In the genomic region with DNA sequence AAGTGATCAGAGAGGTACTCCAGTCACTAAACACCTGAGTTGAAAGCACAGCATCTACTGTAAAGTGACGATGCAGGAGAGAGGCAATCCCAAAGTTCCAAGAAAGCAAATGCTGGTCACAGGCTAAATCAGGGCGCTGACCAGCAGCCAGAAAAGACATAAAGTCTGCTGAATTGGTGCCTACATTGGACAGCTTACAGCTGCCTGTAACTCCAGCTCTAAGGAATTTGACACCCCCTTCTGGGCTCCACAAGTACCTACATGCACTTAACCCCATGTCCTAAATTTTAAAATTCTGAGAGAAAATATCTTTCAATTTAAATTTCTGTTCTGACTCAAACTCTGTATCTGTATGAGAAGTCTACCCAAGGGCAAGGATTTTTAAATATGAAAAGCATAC, we compare ENCODE assay signal across 8 mouse cellular contexts. TPM values are rescaled to one million over a fixed set of nuclear protein-coding genes. Genes with fewer than 3 reads are reported as not detected.
A peak's percentile ranks its signal among the peaks of the same experiment; 100 is the strongest.
DNase-seq lines count a peak whose midpoint lies in the region; ATAC-seq and TF ChIP-seq lines count a peak whose summit lies in the region.

No protein-coding gene starts in this region.

- TF ChIP-seq CTCF in kidney, adult 2 months (conservative IDR thresholded peaks at IDR 0.05; ENCODE audit: insufficient read depth, insufficient read length, low read depth, low read length): no peak

- TF ChIP-seq POLR2A in kidney, adult 2 months (IDR thresholded peaks at IDR 0.05; ENCODE audit: low read depth, low read length): no peak

- no peak overlapping the region for H3K9ac ChIP-seq in midbrain, embryonic 11.5 days (ENCODE audit: low read length)
- H3K9ac ChIP-seq in limb, embryonic 15.5 days: no peak overlapping the region
- peak overlapping the region; percentile 54; the same call in 1 of the 2 replicates for H3K9ac ChIP-seq in stomach, embryonic 16.5 days (ENCODE audit: low read length)

- no peaks in the 10 kb centered on the region for H3K9me3 ChIP-seq in midbrain, embryonic 10.5 days (replicated peaks)
- H3K9me3 ChIP-seq in midbrain, embryonic 11.5 days (ENCODE audit: control insufficient read depth, low read length): peaks cover 3% of the 10 kb centered on the region; the same call in 1 of the 2 replicates
- peaks cover 9% of the 10 kb centered on the region for H3K9me3 ChIP-seq in forebrain, embryonic 10.5 days
- H3K9me3 ChIP-seq in limb, embryonic 15.5 days: no peaks in the 10 kb centered on the region
- no peaks in the 10 kb centered on the region for H3K9me3 ChIP-seq in stomach, embryonic 16.5 days (replicated peaks; ENCODE audit: control insufficient read depth, low read length)

- 89% methylated on average over 2 of the region's 2 CpGs for WGBS in midbrain, embryonic 10.5 days
- WGBS in midbrain, embryonic 11.5 days: 93% methylated on average over 2 of the region's 2 CpGs
- 95% methylated on average over 2 of the region's 2 CpGs for WGBS in forebrain, embryonic 10.5 days
- 67% methylated on average over 2 of the region's 2 CpGs for WGBS in limb, embryonic 15.5 days
- 58% methylated on average over 2 of the region's 2 CpGs for WGBS in stomach, embryonic 16.5 days
- WGBS in kidney, adult 2 months: 31% methylated on average over 2 of the region's 2 CpGs

- H3K4me3 ChIP-seq in midbrain, embryonic 10.5 days: peak overlapping the region; percentile 100
- no peak overlapping the region for H3K4me3 ChIP-seq in midbrain, embryonic 11.5 days (ENCODE audit: low read depth, low read length)
- H3K4me3 ChIP-seq in forebrain, embryonic 10.5 days: peak overlapping the region; percentile 89
- peak overlapping the region; percentile 96 for H3K4me3 ChIP-seq in limb, embryonic 15.5 days
- peak overlapping the region; percentile 96; the same call in 1 of the 2 replicates for H3K4me3 ChIP-seq in stomach, embryonic 16.5 days (replicated peaks; ENCODE audit: low read length)
- H3K4me3 ChIP-seq in kidney, adult 2 months (ENCODE audit: insufficient read depth, low read depth, low read length): no peak overlapping the region

- peaks cover 21% of the 10 kb centered on the region for H3K4me1 ChIP-seq in midbrain, embryonic 10.5 days
- peaks cover 9% of the 10 kb centered on the region; the same call in 1 of the 2 replicates for H3K4me1 ChIP-seq in midbrain, embryonic 11.5 days (ENCODE audit: control insufficient read depth, insufficient read depth, low read length)
- peaks cover 23% of the 10 kb centered on the region for H3K4me1 ChIP-seq in forebrain, embryonic 10.5 days
- peaks cover 23% of the 10 kb centered on the region for H3K4me1 ChIP-seq in limb, embryonic 15.5 days
- H3K4me1 ChIP-seq in stomach, embryonic 16.5 days (ENCODE audit: control insufficient read depth, insufficient read depth, low read length): peaks cover 21% of the 10 kb centered on the region
- peaks cover 5% of the 10 kb centered on the region; the same call in 1 of the 2 replicates for H3K4me1 ChIP-seq in kidney, adult 2 months (ENCODE audit: control insufficient read depth, insufficient read depth, low read length)

- DNase-seq in midbrain, embryonic 10.5 days (ENCODE audit: low spot score): no peak
- no peak for DNase-seq in midbrain, embryonic 11.5 days (ENCODE audit: low spot score, missing footprints)
- no peak for DNase-seq in forebrain, embryonic 10.5 days (ENCODE audit: extremely low spot score, low spot score)
- no peak for DNase-seq in adrenal gland, postnatal 14 days
- no peak for DNase-seq in ovary, postnatal 36 days (ENCODE audit: low spot score)
- DNase-seq in kidney, adult 2 months: no peak

- ATAC-seq in midbrain, embryonic 11.5 days (ENCODE audit: low FRiP score): no peak
- ATAC-seq in limb, embryonic 15.5 days (ENCODE audit: insufficient number of reproducible peaks, low FRiP score, low TSS enrichment, low read depth): no peak
- no peak for ATAC-seq in stomach, embryonic 16.5 days (ENCODE audit: insufficient read depth, low FRiP score)

- no peak overlapping the region for H3K27ac ChIP-seq in midbrain, embryonic 10.5 days (replicated peaks)
- H3K27ac ChIP-seq in midbrain, embryonic 11.5 days (ENCODE audit: low read depth, low read length): no peak overlapping the region
- H3K27ac ChIP-seq in forebrain, embryonic 10.5 days: no peak overlapping the region
- no peak overlapping the region for H3K27ac ChIP-seq in limb, embryonic 15.5 days
- no peak overlapping the region for H3K27ac ChIP-seq in stomach, embryonic 16.5 days (ENCODE audit: low read length)
- no peak overlapping the region for H3K27ac ChIP-seq in kidney, adult 2 months (ENCODE audit: insufficient read depth, low read depth, low read length)

- H3K4me2 ChIP-seq in midbrain, embryonic 11.5 days: no peak overlapping the region
- H3K4me2 ChIP-seq in limb, embryonic 15.5 days: peak overlapping the region; percentile 83; the same call in 1 of the 2 replicates
- H3K4me2 ChIP-seq in stomach, embryonic 16.5 days (ENCODE audit: low read depth, low read length): peak overlapping the region; percentile 89

- H3K27me3 ChIP-seq in midbrain, embryonic 10.5 days (ENCODE audit: low read depth, poor library complexity, severe bottlenecking): peaks cover 12% of the 10 kb centered on the region
- no peaks in the 10 kb centered on the region for H3K27me3 ChIP-seq in midbrain, embryonic 11.5 days (ENCODE audit: control insufficient read depth, insufficient read depth, low read length)
- peaks cover 15% of the 10 kb centered on the region; the same call in 1 of the 2 replicates for H3K27me3 ChIP-seq in forebrain, embryonic 10.5 days (ENCODE audit: poor library complexity, severe bottlenecking)
- H3K27me3 ChIP-seq in limb, embryonic 15.5 days: no peaks in the 10 kb centered on the region
- H3K27me3 ChIP-seq in stomach, embryonic 16.5 days (ENCODE audit: control insufficient read depth, insufficient read depth, low read length): no peaks in the 10 kb centered on the region
- H3K27me3 ChIP-seq in kidney, adult 2 months (replicated peaks; ENCODE audit: control insufficient read depth, insufficient read depth, low read length): no peaks in the 10 kb centered on the region

- peaks cover 48% of the 10 kb centered on the region for H3K36me3 ChIP-seq in midbrain, embryonic 10.5 days
- peaks cover 26% of the 10 kb centered on the region for H3K36me3 ChIP-seq in midbrain, embryonic 11.5 days (ENCODE audit: control insufficient read depth, insufficient read depth, low read length)
- H3K36me3 ChIP-seq in forebrain, embryonic 10.5 days (replicated peaks): peaks cover 53% of the 10 kb centered on the region
- peaks cover 43% of the 10 kb centered on the region for H3K36me3 ChIP-seq in limb, embryonic 15.5 days
- H3K36me3 ChIP-seq in stomach, embryonic 16.5 days (ENCODE audit: control insufficient read depth, insufficient read depth, low read length): peaks cover 15% of the 10 kb centered on the region
- peaks cover 12% of the 10 kb centered on the region for H3K36me3 ChIP-seq in kidney, adult 2 months (ENCODE audit: control insufficient read depth, insufficient read depth, low read length)

RNA-seq across cellular contexts. Expression of gene Brd7, which starts 2.0 kb away (rescaled TPM):
- 76.9 and 82.6 TPM in 2 replicates for polyA plus RNA-seq in midbrain, embryonic 10.5 days (2016; fragmentation: Nextera tagmentation; extraction: Ambion mirVana)
- polyA plus RNA-seq in midbrain, embryonic 11.5 days (2014; fragmentation: Nextera tagmentation; extraction: Ambion mirVana): 85.7 and 89.2 TPM in 2 replicates
- polyA plus RNA-seq in forebrain, embryonic 10.5 days (2016; fragmentation: Nextera tagmentation; extraction: Ambion mirVana): 78.7 and 87.8 TPM in 2 replicates
- 54.4 and 63.2 TPM in 2 replicates for polyA plus RNA-seq in limb, embryonic 15.5 days (2015; fragmentation: Nextera tagmentation; extraction: Ambion mirVana)
- 33.1 and 35.0 TPM in 2 replicates for polyA plus RNA-seq in stomach, embryonic 16.5 days (2015; fragmentation: Nextera tagmentation; extraction: Ambion mirVana)
- 96.5 and 103 TPM in 2 replicates for total RNA-seq in adrenal gland, postnatal 14 days (2021)
- polyA plus RNA-seq in kidney, adult 2 months (2012; rRNA removed): 23.9 and 25.6 TPM in 2 replicates

Comparison
In these comparisons a context has a peak if more than half of its experiments do, and no peak if none do; other contexts are left out.
1. H3K4me3 ChIP-seq: peak in midbrain, embryonic 10.5 days (single experiment), forebrain, embryonic 10.5 days (single experiment), limb, embryonic 15.5 days (single experiment) and stomach, embryonic 16.5 days (single experiment); none in midbrain, embryonic 11.5 days (single experiment) and kidney, adult 2 months (single experiment).